Mouse (Mus musculus) lung, postnatal 0 days (tissue): ENCODE measurements around the gene Thtpa.
A peak's percentile ranks its signal among the peaks of the same experiment; 100 is the strongest.

Experiments
- CTCF ChIP-seq: IDR thresholded peaks from 2 replicates; pipeline ENCODE4 v1.5.1; 2016; ENCODE audit warnings: antibody characterized with exemption, mild to moderate bottlenecking
- EP300 ChIP-seq: IDR thresholded peaks from 2 replicates; pipeline ENCODE4 v1.6.1; 2016; ENCODE audit warnings: antibody characterized with exemption, mild to moderate bottlenecking, control low read depth

GRCm38 (mm10) chr14:55114759-55115701 lies 20.4 kb downstream of the Thtpa start:
- TF ChIP-seq CTCF (peak; percentile 52), EP300 (no peak)
